Mouse (Mus musculus): ENCODE data around the gene Cfap44. TPM values are rescaled to one million over a fixed set of nuclear protein-coding genes. Genes with fewer than 3 reads are reported as not detected.
A peak's percentile ranks its signal among the peaks of the same experiment; 100 is the strongest.

Cfap44 gene
- polyA plus RNA-seq, 1 experiment from 2014 or later = 0.79 TPM

- Histone ChIP-seq H3K9me3 (no peaks in the 10 kb centered on the region), H3K9ac (no peak overlapping the region), H3K36me3 (peaks cover 51% of the 10 kb centered on the region), H3K27ac (peak overlapping the region; percentile 76), H3K4me2 (replicated peaks) (0 out of 2 replicates have a peak overlapping the region, but pooled peaks have one; percentile 9), H3K27me3 (no peaks in the 10 kb centered on the region), H3K4me1 (peaks cover 27% of the 10 kb centered on the region; the same call in 1 of the 2 replicates), H3K4me3 (no peak overlapping the region)
- 53% methylated on average over 13 of the region's 13 CpGs for WGBS
- ATAC-seq (ENCODE audit: insufficient number of reproducible peaks, insufficient read depth, low FRiP score, low TSS enrichment) = peak; percentile 43; the same call in 1 of the 2 replicates
Observed at GRCm38 (mm10) chr16:44510521-44511213, 116.1 kb downstream of the Cfap44 start.

- no peak overlapping the region for H3K27ac ChIP-seq
- H3K4me3 ChIP-seq = no peak overlapping the region
- no peaks in the 10 kb centered on the region for H3K27me3 ChIP-seq
- WGBS = 66% methylated on average over 6 of the region's 6 CpGs
- no peak overlapping the region for H3K9ac ChIP-seq
- H3K4me1 ChIP-seq = no peaks in the 10 kb centered on the region
- no peaks in the 10 kb centered on the region for H3K9me3 ChIP-seq
- H3K36me3 ChIP-seq = peaks cover 74% of the 10 kb centered on the region
- no peak for ATAC-seq (ENCODE audit: insufficient number of reproducible peaks, insufficient read depth, low FRiP score, low TSS enrichment)
- H3K4me2 ChIP-seq (replicated peaks) = no peak overlapping the region
Observed at GRCm38 (mm10) chr16:44516498-44516897, 121.9 kb downstream of the Cfap44 start.

- H3K4me2 ChIP-seq (replicated peaks) = no peak overlapping the region
- no peak overlapping the region for H3K9ac ChIP-seq
- H3K27me3 ChIP-seq = no peaks in the 10 kb centered on the region
- peaks cover 35% of the 10 kb centered on the region for H3K36me3 ChIP-seq
- peaks cover 22% of the 10 kb centered on the region for H3K4me1 ChIP-seq
- 83% methylated on average over 7 of the region's 7 CpGs for WGBS
- no peaks in the 10 kb centered on the region for H3K9me3 ChIP-seq
- H3K27ac ChIP-seq = no peak overlapping the region
- no peak for ATAC-seq (ENCODE audit: insufficient number of reproducible peaks, insufficient read depth, low FRiP score, low TSS enrichment)
- no peak overlapping the region for H3K4me3 ChIP-seq
Observed at GRCm38 (mm10) chr16:44523595-44523994, 129.0 kb downstream of the Cfap44 start.

GRCm38 (mm10) chr16:44526044-44526443 is 131.4 kb downstream of the Cfap44 start:
- no peaks in the 10 kb centered on the region for H3K9me3 ChIP-seq
- no peaks in the 10 kb centered on the region for H3K27me3 ChIP-seq
- H3K27ac ChIP-seq = no peak overlapping the region
- no peak overlapping the region for H3K4me3 ChIP-seq
- ATAC-seq (ENCODE audit: insufficient number of reproducible peaks, insufficient read depth, low FRiP score, low TSS enrichment) = no peak
- WGBS = 83% methylated on average over 1 of the region's 1 CpGs
- peaks cover 13% of the 10 kb centered on the region; the same call in 1 of the 2 replicates for H3K36me3 ChIP-seq
- no peak overlapping the region for H3K9ac ChIP-seq
- peaks cover 45% of the 10 kb centered on the region for H3K4me1 ChIP-seq
- H3K4me2 ChIP-seq (replicated peaks) = no peak overlapping the region

- Histone ChIP-seq H3K9ac (no peak overlapping the region), H3K9me3 (no peaks in the 10 kb centered on the region), H3K4me2 (replicated peaks) (no peak overlapping the region), H3K4me1 (peaks cover 50% of the 10 kb centered on the region), H3K4me3 (no peak overlapping the region), H3K36me3 (0 out of 2 replicates have a peak, but pooled peaks cover 8% of the 10 kb centered on the region), H3K27ac (peak overlapping the region; percentile 69), H3K27me3 (no peaks in the 10 kb centered on the region)
- 21% methylated on average over 12 of the region's 12 CpGs for WGBS
- no peak for ATAC-seq (ENCODE audit: insufficient number of reproducible peaks, insufficient read depth, low FRiP score, low TSS enrichment)
Observed at GRCm38 (mm10) chr16:44526689-44527088, 132.1 kb downstream of the Cfap44 start.

- WGBS = 49% methylated on average over 11 of the region's 11 CpGs
- H3K4me1 ChIP-seq = peaks cover 50% of the 10 kb centered on the region
Observed at GRCm38 (mm10) chr16:44527218-44527905, 132.8 kb downstream of the Cfap44 start.

GRCm38 (mm10) chr16:44528955-44529354 is 134.4 kb downstream of the Cfap44 start:
- Histone ChIP-seq H3K27ac (no peak overlapping the region), H3K9ac (no peak overlapping the region), H3K4me1 (peaks cover 66% of the 10 kb centered on the region), H3K27me3 (no peaks in the 10 kb centered on the region), H3K36me3 (peaks cover 9% of the 10 kb centered on the region), H3K4me3 (no peak overlapping the region), H3K9me3 (no peaks in the 10 kb centered on the region), H3K4me2 (replicated peaks) (no peak overlapping the region)
- ATAC-seq (ENCODE audit: insufficient number of reproducible peaks, insufficient read depth, low FRiP score, low TSS enrichment) = no peak
- WGBS = 92% methylated on average over 7 of the region's 7 CpGs

More at GRCm38 (mm10) chr16:44527218-44527905, 132.8 kb downstream of the Cfap44 start:
- no peak overlapping the region for H3K9ac ChIP-seq
- peaks cover 7% of the 10 kb centered on the region for H3K36me3 ChIP-seq
- no peaks in the 10 kb centered on the region for H3K27me3 ChIP-seq
- no peak for ATAC-seq (ENCODE audit: insufficient number of reproducible peaks, insufficient read depth, low FRiP score, low TSS enrichment)
- H3K27ac ChIP-seq = 0 out of 2 replicates have a peak overlapping the region, but pooled peaks have one; percentile 30
- H3K9me3 ChIP-seq = no peaks in the 10 kb centered on the region
- H3K4me2 ChIP-seq (replicated peaks) = 0 out of 2 replicates have a peak overlapping the region, but pooled peaks have one; percentile 3
- no peak overlapping the region for H3K4me3 ChIP-seq

- H3K27ac ChIP-seq = 0 out of 2 replicates have a peak overlapping the region, but pooled peaks have one; percentile 86
- no peak overlapping the region for H3K4me3 ChIP-seq
- H3K9me3 ChIP-seq = no peaks in the 10 kb centered on the region
- H3K4me2 ChIP-seq (replicated peaks) = no peak overlapping the region
- ATAC-seq (ENCODE audit: insufficient number of reproducible peaks, insufficient read depth, low FRiP score, low TSS enrichment) = no peak
- H3K36me3 ChIP-seq = peaks cover 9% of the 10 kb centered on the region
- H3K4me1 ChIP-seq = peaks cover 73% of the 10 kb centered on the region
- no peaks in the 10 kb centered on the region for H3K27me3 ChIP-seq
- no peak overlapping the region for H3K9ac ChIP-seq
- 42% methylated on average over 8 of the region's 8 CpGs for WGBS
Observed at GRCm38 (mm10) chr16:44529691-44530090, 135.1 kb downstream of the Cfap44 start.

GRCm38 (mm10) chr16:44530191-44530590 is 135.6 kb downstream of the Cfap44 start:
- WGBS = 12% methylated on average over 9 of the region's 9 CpGs
- peak overlapping the region; percentile 86 for H3K27ac ChIP-seq
- no peak for ATAC-seq (ENCODE audit: insufficient number of reproducible peaks, insufficient read depth, low FRiP score, low TSS enrichment)
- peaks cover 9% of the 10 kb centered on the region for H3K36me3 ChIP-seq
- no peaks in the 10 kb centered on the region for H3K27me3 ChIP-seq
- no peak overlapping the region for H3K4me3 ChIP-seq
- H3K9ac ChIP-seq = no peak overlapping the region
- H3K4me1 ChIP-seq = peaks cover 78% of the 10 kb centered on the region
- H3K9me3 ChIP-seq = no peaks in the 10 kb centered on the region
- peak overlapping the region; percentile 47 for H3K4me2 ChIP-seq (replicated peaks)

GRCm38 (mm10) chr16:44530829-44531228 is 136.2 kb downstream of the Cfap44 start:
- peaks cover 84% of the 10 kb centered on the region for H3K4me1 ChIP-seq
- H3K4me2 ChIP-seq (replicated peaks) = peak overlapping the region; percentile 47
- no peaks in the 10 kb centered on the region for H3K27me3 ChIP-seq
- peak; percentile 90 for ATAC-seq (ENCODE audit: insufficient number of reproducible peaks, insufficient read depth, low FRiP score, low TSS enrichment)
- H3K36me3 ChIP-seq = peaks cover 9% of the 10 kb centered on the region
- H3K9me3 ChIP-seq = no peaks in the 10 kb centered on the region
- 0 out of 2 replicates have a peak overlapping the region, but pooled peaks have one; percentile 15 for H3K4me3 ChIP-seq
- peak overlapping the region; percentile 86 for H3K27ac ChIP-seq
- WGBS = under 1% methylated on average over 7 of the region's 7 CpGs
- H3K9ac ChIP-seq = no peak overlapping the region

- peak; percentile 36; the same call in 1 of the 2 replicates for ATAC-seq (ENCODE audit: insufficient number of reproducible peaks, insufficient read depth, low FRiP score, low TSS enrichment)
- WGBS = 22% methylated on average over 12 of the region's 12 CpGs
- Histone ChIP-seq H3K4me2 (replicated peaks) (peak overlapping the region; percentile 47), H3K36me3 (peaks cover 13% of the 10 kb centered on the region), H3K27ac (peak overlapping the region; percentile 86), H3K4me3 (0 out of 2 replicates have a peak overlapping the region, but pooled peaks have one; percentile 15), H3K27me3 (no peaks in the 10 kb centered on the region), H3K9ac (no peak overlapping the region; the same call in 1 of the 2 replicates), H3K4me1 (peaks cover 86% of the 10 kb centered on the region), H3K9me3 (no peaks in the 10 kb centered on the region)
Observed at GRCm38 (mm10) chr16:44531239-44531797, 136.7 kb downstream of the Cfap44 start.
